Mouse (Mus musculus) intestine, embryonic 16.5 days (tissue): ENCODE data around the gene Psmb3. TPM values are rescaled to one million over a fixed set of nuclear protein-coding genes. Genes with fewer than 3 reads are reported as not detected.

Source experiments
- ATAC-seq: fragments of 200-750 bp; cut with Nextera tagmentation; 2 replicates; pipeline ENCODE4 v1.8.0; 2017; ENCODE audit warnings: moderate TSS enrichment, moderate library complexity
- H3K27ac ChIP-seq: fragments of 300-500 bp; sonication (generic); 2 replicates; pipeline ENCODE4 v1.5.1; 2014; ENCODE audit warnings: mild to moderate bottlenecking, low read length
- H3K27me3 ChIP-seq: fragments of 300-500 bp; sonication (generic); replicated peaks from 2 replicates; pipeline ENCODE4 v1.6.1; 2014; ENCODE audit warnings: low read length, control low read depth, mixed read lengths; ENCODE audit not compliant: control insufficient read depth, insufficient read depth
- H3K36me3 ChIP-seq: fragments of 300-500 bp; sonication (generic); 2 replicates; pipeline ENCODE4 v1.6.1; 2014; ENCODE audit warnings: low read length, control low read depth; ENCODE audit not compliant: control insufficient read depth, insufficient read depth
- H3K4me1 ChIP-seq: fragments of 300-500 bp; sonication (generic); 2 replicates; pipeline ENCODE4 v1.6.1; 2014; ENCODE audit warnings: low read length, control low read depth, mixed read lengths; ENCODE audit not compliant: control insufficient read depth, insufficient read depth
- H3K4me2 ChIP-seq: fragments of 300-500 bp; sonication (generic); 2 replicates; pipeline ENCODE4 v1.6.1; 2014; ENCODE audit warnings: low read depth, low read length, control low read depth
- H3K4me3 ChIP-seq: fragments of 300-500 bp; sonication (generic); 2 replicates; pipeline ENCODE4 v1.5.1; 2014; ENCODE audit warnings: mild to moderate bottlenecking, low read length
- H3K9ac ChIP-seq: fragments of 300-500 bp; sonication (generic); 2 replicates; pipeline ENCODE4 v1.6.1; 2014; ENCODE audit warnings: low read depth, low read length
- H3K9me3 ChIP-seq: fragments of 300-500 bp; sonication (generic); 2 replicates; pipeline ENCODE4 v1.6.1; 2016; ENCODE audit warnings: low read length, control low read depth; ENCODE audit not compliant: control insufficient read depth
- WGBS: fragments of 180-500 bp; shearing (Covaris S2); extraction: QIAGEN DNeasy Blood & Tissue Kit; methylation state at CpG from one replicate; pipeline ENCODE4 v1.1.7; 2014; 5-methylcytosine and 5-hydroxymethylcytosine counted together
- polyA plus RNA-seq: library from polyadenylated mRNA; unstranded; fragments of >200 nt; fragmentation: Nextera tagmentation; extraction: Ambion mirVana; gene quantifications from 2 replicates; pipeline ENCODE4 v1.2.1, GENCODE M21; 2015

Psmb3 gene
- polyA plus RNA-seq, 1 experiment from 2014 or later, result 429 TPM

- Histone ChIP-seq H3K36me3 (peaks cover 7% of the 10 kb centered on the region; the same call in 1 of the 2 replicates), H3K9me3 (no peaks in the 10 kb centered on the region), H3K9ac (peak overlapping the region; percentile 96), H3K4me1 (peaks cover 40% of the 10 kb centered on the region), H3K27me3 (0 out of 2 replicates have a peak, but pooled peaks cover 4% of the 10 kb centered on the region), H3K27ac (peak overlapping the region; percentile 88), H3K4me2 (peak overlapping the region; percentile 77), H3K4me3 (peak overlapping the region; percentile 88)
- WGBS, result 4% methylated on average over 27 of the region's 27 CpGs
- ATAC-seq, result no peak
Measured at GRCm38 (mm10) chr11:97660734-97661647, 42.2 kb upstream of the Psmb3 start.

GRCm38 (mm10) chr11:97661648-97662133, 41.5 kb upstream of the Psmb3 start:
- Histone ChIP-seq H3K9me3 (no peaks in the 10 kb centered on the region), H3K9ac (peak overlapping the region; percentile 57), H3K27ac (peak overlapping the region; percentile 88), H3K4me1 (peaks cover 38% of the 10 kb centered on the region), H3K27me3 (0 out of 2 replicates have a peak, but pooled peaks cover 4% of the 10 kb centered on the region), H3K4me3 (peak overlapping the region; percentile 88), H3K36me3 (peaks cover 8% of the 10 kb centered on the region; the same call in 1 of the 2 replicates), H3K4me2 (peak overlapping the region; percentile 77)
- WGBS, result 3% methylated on average over 19 of the region's 20 CpGs
- ATAC-seq, result peak; percentile 14; the same call in 1 of the 2 replicates

- H3K27ac ChIP-seq, result peak overlapping the region; percentile 88
- 0 out of 2 replicates have a peak, but pooled peaks cover 4% of the 10 kb centered on the region for H3K27me3 ChIP-seq
- no peaks in the 10 kb centered on the region for H3K9me3 ChIP-seq
- peak overlapping the region; percentile 86 for H3K9ac ChIP-seq
- ATAC-seq, result peak; percentile 24; the same call in 1 of the 2 replicates
- H3K4me1 ChIP-seq, result peaks cover 37% of the 10 kb centered on the region
- H3K4me2 ChIP-seq, result peak overlapping the region; percentile 77
- WGBS, result 1% methylated on average over 21 of the region's 21 CpGs
- H3K36me3 ChIP-seq, result peaks cover 10% of the 10 kb centered on the region; the same call in 1 of the 2 replicates
- peak overlapping the region; percentile 88 for H3K4me3 ChIP-seq
Measured at GRCm38 (mm10) chr11:97662207-97662892, 40.8 kb upstream of the Psmb3 start.

- Histone ChIP-seq H3K36me3 (peaks cover 10% of the 10 kb centered on the region; the same call in 1 of the 2 replicates), H3K9ac (peak within 1 kb of the TSS; percentile 86), H3K27me3 (0 out of 2 replicates have a peak, but pooled peaks cover 4% of the 10 kb centered on the region), H3K9me3 (no peaks in the 10 kb centered on the region), H3K4me2 (peak within 1 kb of the TSS; percentile 77), H3K27ac (peak within 1 kb of the TSS; percentile 88), H3K4me3 (peak within 1 kb of the TSS; percentile 88), H3K4me1 (peaks cover 33% of the 10 kb centered on the region)
- ATAC-seq, result peak; percentile 29
- under 1% methylated on average over 55 of the region's 76 CpGs for WGBS
Measured at GRCm38 (mm10) chr11:97662893-97663527, 40.2 kb upstream of the Psmb3 start, which contains the start of gene Mllt6. TSS of gene Mllt6 (plus strand) at chr11:97663414.

GRCm38 (mm10) chr11:97663528-97664338, 39.5 kb upstream of the Psmb3 start:
- Histone ChIP-seq H3K9me3 (no peaks in the 10 kb centered on the region), H3K4me1 (peaks cover 33% of the 10 kb centered on the region), H3K4me3 (peak overlapping the region; percentile 88), H3K9ac (peak overlapping the region; percentile 86), H3K27ac (peak overlapping the region; percentile 88), H3K36me3 (peaks cover 10% of the 10 kb centered on the region), H3K27me3 (0 out of 2 replicates have a peak, but pooled peaks cover 4% of the 10 kb centered on the region), H3K4me2 (peak overlapping the region; percentile 77)
- ATAC-seq, result no peak
- WGBS, result under 1% methylated on average over 37 of the region's 57 CpGs

GRCm38 (mm10) chr11:97664339-97664665, 38.9 kb upstream of the Psmb3 start:
- WGBS, result under 1% methylated on average over 6 of the region's 8 CpGs
- peaks cover 12% of the 10 kb centered on the region for H3K36me3 ChIP-seq
- H3K4me2 ChIP-seq, result peak overlapping the region; percentile 77
- H3K9ac ChIP-seq, result peak overlapping the region; percentile 86
- peaks cover 36% of the 10 kb centered on the region for H3K4me1 ChIP-seq
- H3K27me3 ChIP-seq, result 0 out of 2 replicates have a peak, but pooled peaks cover 4% of the 10 kb centered on the region
- no peaks in the 10 kb centered on the region for H3K9me3 ChIP-seq
- peak overlapping the region; percentile 88 for H3K27ac ChIP-seq
- H3K4me3 ChIP-seq, result peak overlapping the region; percentile 88
- ATAC-seq, result no peak

GRCm38 (mm10) chr11:97664771-97665240, 38.4 kb upstream of the Psmb3 start:
- H3K27me3 ChIP-seq, result 0 out of 2 replicates have a peak, but pooled peaks cover 4% of the 10 kb centered on the region
- 30% methylated on average over 6 of the region's 6 CpGs for whole genome bisulfite sequencing
- peaks cover 38% of the 10 kb centered on the region for H3K4me1 ChIP-seq
- H3K9me3 ChIP-seq, result no peaks in the 10 kb centered on the region
- H3K36me3 ChIP-seq, result peaks cover 13% of the 10 kb centered on the region
- no peak overlapping the region for H3K27ac ChIP-seq
- H3K4me2 ChIP-seq, result peak overlapping the region; percentile 77
- peak overlapping the region; percentile 86; the same call in 1 of the 2 replicates for H3K9ac ChIP-seq
- ATAC-seq, result no peak
- H3K4me3 ChIP-seq, result peak overlapping the region; percentile 88

GRCm38 (mm10) chr11:97665431-97665830, 37.8 kb upstream of the Psmb3 start:
- no peak overlapping the region for H3K4me3 ChIP-seq
- peaks cover 16% of the 10 kb centered on the region for H3K36me3 ChIP-seq

More at GRCm38 (mm10) chr11:97665431-97665830, 37.8 kb upstream of the Psmb3 start:
- H3K27ac ChIP-seq, result no peak overlapping the region
- peaks cover 44% of the 10 kb centered on the region for H3K4me1 ChIP-seq
- H3K9ac ChIP-seq, result peak overlapping the region; percentile 1; the same call in 1 of the 2 replicates
- no peak overlapping the region for H3K4me2 ChIP-seq
- H3K27me3 ChIP-seq, result 0 out of 2 replicates have a peak, but pooled peaks cover 4% of the 10 kb centered on the region
- WGBS, result 88% methylated on average over 13 of the region's 13 CpGs
- no peaks in the 10 kb centered on the region for H3K9me3 ChIP-seq
- no peak for ATAC-seq
